Comparison of ENCODE assay signal across 8 mouse cellular contexts in genomic region chr16:32278396-32278795, GRCm38 (mm10). TPM values are rescaled to one million over a fixed set of nuclear protein-coding genes. Genes with fewer than 3 reads are reported as not detected.
A peak's percentile ranks its signal among the peaks of the same experiment; 100 is the strongest.
DNase-seq lines count a peak whose midpoint lies in the region; ATAC-seq and TF ChIP-seq lines count a peak whose summit lies in the region.

No protein-coding gene starts in this region.

- peak overlapping the region; percentile 77 for H3K4me2 ChIP-seq in kidney, postnatal 0 days (ENCODE audit: low read length)
- H3K4me2 ChIP-seq in hindbrain, postnatal 0 days (ENCODE audit: low read depth, low read length), result peak overlapping the region; percentile 72
- peak overlapping the region; percentile 76 for H3K4me2 ChIP-seq in neural tube, embryonic 12.5 days (replicated peaks)

- no peak for TF ChIP-seq POLR2A in bone marrow macrophage, adult 2 months (IDR thresholded peaks at IDR 0.05; ENCODE audit: borderline replicate concordance, low read depth, low read length)

- peak overlapping the region; percentile 93 for H3K4me3 ChIP-seq in kidney, postnatal 0 days (replicated peaks; ENCODE audit: low read depth, low read length)
- H3K4me3 ChIP-seq in bone marrow macrophage, adult 2 months (ENCODE audit: insufficient read depth, low read length), result peak overlapping the region; percentile 93
- H3K4me3 ChIP-seq in hindbrain, postnatal 0 days (ENCODE audit: low read length), result peak overlapping the region; percentile 90
- peak overlapping the region; percentile 91 for H3K4me3 ChIP-seq in neural tube, embryonic 12.5 days

- peak overlapping the region; percentile 88 for H3K9ac ChIP-seq in kidney, postnatal 0 days (ENCODE audit: low read depth, low read length)
- H3K9ac ChIP-seq in hindbrain, postnatal 0 days (replicated peaks; ENCODE audit: low read length), result peak overlapping the region; percentile 94
- H3K9ac ChIP-seq in neural tube, embryonic 12.5 days, result peak overlapping the region; percentile 88

- no peaks in the 10 kb centered on the region for H3K9me3 ChIP-seq in kidney, postnatal 0 days (replicated peaks; ENCODE audit: low read length)
- H3K9me3 ChIP-seq in hindbrain, postnatal 0 days (ENCODE audit: low read length), result no peaks in the 10 kb centered on the region
- no peaks in the 10 kb centered on the region for H3K9me3 ChIP-seq in neural tube, embryonic 12.5 days

- peak overlapping the region; percentile 96 for H3K27ac ChIP-seq in kidney, postnatal 0 days
- H3K27ac ChIP-seq in bone marrow macrophage, adult 2 months (ENCODE audit: insufficient read depth, low read depth, low read length), result peak overlapping the region; percentile 83
- H3K27ac ChIP-seq in hindbrain, postnatal 0 days, result peak overlapping the region; percentile 96
- H3K27ac ChIP-seq in neural tube, embryonic 12.5 days, result no peak overlapping the region

- no peak for TF ChIP-seq CTCF in kidney, postnatal 0 days (IDR thresholded peaks at IDR 0.05; ENCODE audit: low read depth)
- no peak for TF ChIP-seq CTCF in bone marrow macrophage, adult 2 months (IDR thresholded peaks at IDR 0.05; ENCODE audit: low read depth, low read length)
- TF ChIP-seq CTCF in hindbrain, postnatal 0 days (IDR thresholded peaks at IDR 0.05; ENCODE audit: low read depth), result no peak

- 41% methylated on average over 7 of the region's 7 CpGs for WGBS in kidney, postnatal 0 days
- WGBS in hindbrain, postnatal 0 days, result 48% methylated on average over 7 of the region's 7 CpGs
- WGBS in neural tube, embryonic 12.5 days, result 62% methylated on average over 7 of the region's 7 CpGs

- intact Hi-C loops in gastrocnemius, postnatal 36 days (cut with DNase I), result no loop called here

- peaks cover 3% of the 10 kb centered on the region; the same call in 1 of the 2 replicates for H3K4me1 ChIP-seq in kidney, postnatal 0 days (replicated peaks; ENCODE audit: insufficient read depth, low read length)
- peaks cover 22% of the 10 kb centered on the region for H3K4me1 ChIP-seq in bone marrow macrophage, adult 2 months (ENCODE audit: control insufficient read depth, insufficient read depth, low read length)
- peaks cover 7% of the 10 kb centered on the region; the same call in 1 of the 2 replicates for H3K4me1 ChIP-seq in hindbrain, postnatal 0 days (ENCODE audit: insufficient read depth, low read length)
- H3K4me1 ChIP-seq in neural tube, embryonic 12.5 days, result peaks cover 20% of the 10 kb centered on the region

- ATAC-seq in kidney, postnatal 0 days (replicated peaks; ENCODE audit: low FRiP score, low read depth), result no peak
- no peak for ATAC-seq in hindbrain, postnatal 0 days
- ATAC-seq in neural tube, embryonic 12.5 days (ENCODE audit: low FRiP score, low read depth), result no peak

- 0 out of 2 replicates have a peak, but pooled peaks cover 1% of the 10 kb centered on the region for H3K36me3 ChIP-seq in kidney, postnatal 0 days (ENCODE audit: insufficient read depth, low read length)
- peaks cover 4% of the 10 kb centered on the region; the same call in 1 of the 2 replicates for H3K36me3 ChIP-seq in hindbrain, postnatal 0 days (ENCODE audit: insufficient read depth, low read length)
- H3K36me3 ChIP-seq in neural tube, embryonic 12.5 days, result peaks cover 22% of the 10 kb centered on the region

- no peaks in the 10 kb centered on the region for H3K27me3 ChIP-seq in kidney, postnatal 0 days (ENCODE audit: insufficient read depth, low read length)
- no peaks in the 10 kb centered on the region for H3K27me3 ChIP-seq in hindbrain, postnatal 0 days (ENCODE audit: insufficient read depth, low read length)
- H3K27me3 ChIP-seq in neural tube, embryonic 12.5 days (replicated peaks), result no peaks in the 10 kb centered on the region

- no peak for DNase-seq in kidney, postnatal 0 days (ENCODE audit: low spot score)
- no peak for DNase-seq in kidney, postnatal 4 days
- peak; percentile 2 for DNase-seq in hindbrain, postnatal 0 days (ENCODE audit: low spot score)
- no peak for DNase-seq in adrenal gland, postnatal 10 days
- DNase-seq in ovary, postnatal 36 days (ENCODE audit: low spot score), result no peak
- DNase-seq in gastrocnemius, postnatal 36 days, result no peak

RNA-seq across cellular contexts. Expression of gene Rnf168, which starts 1.1 kb away (rescaled TPM):
- polyA plus RNA-seq in kidney, postnatal 0 days (2015; fragmentation: Nextera tagmentation; extraction: Ambion mirVana), result 20.0 and 20.9 TPM in 2 replicates
- polyA plus RNA-seq in bone marrow macrophage, adult 2 months (2012; ENCODE audit: insufficient read depth, insufficient read length, missing spikeins), result 10.5 and 11.2 TPM in 2 replicates
- total RNA-seq in hindbrain, postnatal 0 days (2014; rRNA removed), result 42.5 and 55.3 TPM in 2 replicates
- polyA plus RNA-seq in hindbrain, postnatal 0 days (2015; fragmentation: Nextera tagmentation; extraction: Ambion mirVana), result 26.0 and 29.6 TPM in 2 replicates
- polyA plus RNA-seq in neural tube, embryonic 12.5 days (2016; fragmentation: Nextera tagmentation; extraction: Ambion mirVana), result 27.2 and 31.9 TPM in 2 replicates
- 10 to 100 TPM; 20.6 to 21.3 TPM for total RNA-seq in adrenal gland, postnatal 10 days (2021)
- total RNA-seq in gastrocnemius, postnatal 36 days (2021), result 1 to 10 TPM; 7.8 to 9.6 TPM

RNA-seq across cellular contexts. Expression of gene Smco1, which starts 7.1 kb away (rescaled TPM):
- polyA plus RNA-seq in kidney, postnatal 0 days (2015; fragmentation: Nextera tagmentation; extraction: Ambion mirVana), result not detected in 2 replicates
- polyA plus RNA-seq in bone marrow macrophage, adult 2 months (2012; ENCODE audit: insufficient read depth, insufficient read length, missing spikeins), result not detected in 2 replicates
- total RNA-seq in hindbrain, postnatal 0 days (2014; rRNA removed), result not detected in 2 replicates
- 0.10 TPM in 1 of 2 replicates, not detected in the other for polyA plus RNA-seq in hindbrain, postnatal 0 days (2015; fragmentation: Nextera tagmentation; extraction: Ambion mirVana)
- polyA plus RNA-seq in neural tube, embryonic 12.5 days (2016; fragmentation: Nextera tagmentation; extraction: Ambion mirVana), result not detected in 2 replicates
- total RNA-seq in adrenal gland, postnatal 10 days (2021), result under 1 TPM; 0.18 to 0.97 TPM
- total RNA-seq in gastrocnemius, postnatal 36 days (2021), result 10 to 100 TPM; 69.4 to 72.8 TPM

RNA-seq across cellular contexts. Expression of gene Wdr53, which starts 31.4 kb away (rescaled TPM):
- polyA plus RNA-seq in kidney, postnatal 0 days (2015; fragmentation: Nextera tagmentation; extraction: Ambion mirVana), result 18.6 and 20.2 TPM in 2 replicates
- polyA plus RNA-seq in bone marrow macrophage, adult 2 months (2012; ENCODE audit: insufficient read depth, insufficient read length, missing spikeins), result 18.0 and 20.3 TPM in 2 replicates
- 5.4 and 11.3 TPM in 2 replicates for total RNA-seq in hindbrain, postnatal 0 days (2014; rRNA removed)
- polyA plus RNA-seq in hindbrain, postnatal 0 days (2015; fragmentation: Nextera tagmentation; extraction: Ambion mirVana), result 13.5 and 14.1 TPM in 2 replicates
- 16.2 and 16.3 TPM in 2 replicates for polyA plus RNA-seq in neural tube, embryonic 12.5 days (2016; fragmentation: Nextera tagmentation; extraction: Ambion mirVana)
- total RNA-seq in adrenal gland, postnatal 10 days (2021), result 10 to 100 TPM; 12.3 to 13.9 TPM
- total RNA-seq in gastrocnemius, postnatal 36 days (2021), result 1 to 10 TPM; 4.4 to 5.8 TPM

RNA-seq across cellular contexts. Expression of gene Fbxo45, which starts 31.4 kb away (rescaled TPM):
- polyA plus RNA-seq in kidney, postnatal 0 days (2015; fragmentation: Nextera tagmentation; extraction: Ambion mirVana), result 7.1 and 8.1 TPM in 2 replicates
- polyA plus RNA-seq in bone marrow macrophage, adult 2 months (2012; ENCODE audit: insufficient read depth, insufficient read length, missing spikeins), result 8.5 and 8.6 TPM in 2 replicates
- 29.1 and 30.6 TPM in 2 replicates for total RNA-seq in hindbrain, postnatal 0 days (2014; rRNA removed)
- polyA plus RNA-seq in hindbrain, postnatal 0 days (2015; fragmentation: Nextera tagmentation; extraction: Ambion mirVana), result 16.0 and 16.3 TPM in 2 replicates
- polyA plus RNA-seq in neural tube, embryonic 12.5 days (2016; fragmentation: Nextera tagmentation; extraction: Ambion mirVana), result 28.1 and 31.0 TPM in 2 replicates
- 10 to 100 TPM; 18.2 to 20.0 TPM for total RNA-seq in adrenal gland, postnatal 10 days (2021)
- 10 to 100 TPM; 14.0 to 14.9 TPM for total RNA-seq in gastrocnemius, postnatal 36 days (2021)

RNA-seq across cellular contexts. Expression of gene Ubxn7, which starts 53.7 kb away (rescaled TPM):
- polyA plus RNA-seq in kidney, postnatal 0 days (2015; fragmentation: Nextera tagmentation; extraction: Ambion mirVana), result 13.3 and 14.0 TPM in 2 replicates
- 17.9 and 19.6 TPM in 2 replicates for polyA plus RNA-seq in bone marrow macrophage, adult 2 months (2012; ENCODE audit: insufficient read depth, insufficient read length, missing spikeins)
- total RNA-seq in hindbrain, postnatal 0 days (2014; rRNA removed), result 27.1 and 28.7 TPM in 2 replicates
- polyA plus RNA-seq in hindbrain, postnatal 0 days (2015; fragmentation: Nextera tagmentation; extraction: Ambion mirVana), result 12.0 and 12.1 TPM in 2 replicates
- polyA plus RNA-seq in neural tube, embryonic 12.5 days (2016; fragmentation: Nextera tagmentation; extraction: Ambion mirVana), result 29.3 and 32.5 TPM in 2 replicates
- 10 to 100 TPM; 50.6 to 61.5 TPM for total RNA-seq in adrenal gland, postnatal 10 days (2021)
- total RNA-seq in gastrocnemius, postnatal 36 days (2021), result 10 to 100 TPM; 15.0 to 15.8 TPM
